Mouse (Mus musculus) telencephalon, adult 2 months (tissue): ENCODE results near the gene Pdia4.
"Not testable (repeated sequence)": the region's sequence is repeated elsewhere in the genome, so short reads cannot be mapped to it uniquely, and the experiment has no call there.

ENCODE experiments used
- DNase-seq: peaks from one replicate; pipeline ENCODE4 v3.0.0-alpha.2; 2011; ENCODE audit warnings: low read depth, low spot score

Pdia4 gene

GRCm38 (mm10) chr6:47813257-47813878 lies at the start of gene Pdia4:
Gene Pdia4, minus strand, starts transcription at chr6:47813430.
- peak; percentile 98 for DNase-seq

- not testable (repeated sequence) for DNase-seq
Measured at GRCm38 (mm10) chr6:47857729-47858128, 44.5 kb upstream of the Pdia4 start.

GRCm38 (mm10) chr6:47857241-47857640 lies 44.0 kb upstream of the Pdia4 start:
- no peak for DNase-seq

DNA sequence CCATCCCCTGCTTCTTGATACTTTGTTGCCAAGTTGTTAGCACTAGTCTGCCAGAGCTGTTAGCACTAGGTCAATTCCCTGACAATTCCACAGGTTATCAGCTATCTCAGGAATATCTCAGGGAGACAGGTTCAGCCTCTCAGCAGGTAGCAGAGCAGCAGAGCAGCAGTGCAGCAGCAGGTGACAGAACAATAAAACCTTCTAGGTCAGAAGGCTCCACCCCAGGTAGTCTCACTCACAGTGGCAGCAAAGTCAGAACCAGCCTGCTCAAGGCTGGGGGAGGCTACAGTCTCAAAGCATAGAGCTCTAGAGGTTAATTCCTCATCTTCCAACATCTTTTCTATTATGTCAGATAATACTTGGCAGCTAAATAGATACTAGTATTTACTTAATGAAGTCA lies 32.5 kb upstream of the Pdia4 start:
- no peak for DNase-seq

- no peak for DNase-seq
Measured at GRCm38 (mm10) chr6:47842337-47842736, 29.1 kb upstream of the Pdia4 start.

DNA sequence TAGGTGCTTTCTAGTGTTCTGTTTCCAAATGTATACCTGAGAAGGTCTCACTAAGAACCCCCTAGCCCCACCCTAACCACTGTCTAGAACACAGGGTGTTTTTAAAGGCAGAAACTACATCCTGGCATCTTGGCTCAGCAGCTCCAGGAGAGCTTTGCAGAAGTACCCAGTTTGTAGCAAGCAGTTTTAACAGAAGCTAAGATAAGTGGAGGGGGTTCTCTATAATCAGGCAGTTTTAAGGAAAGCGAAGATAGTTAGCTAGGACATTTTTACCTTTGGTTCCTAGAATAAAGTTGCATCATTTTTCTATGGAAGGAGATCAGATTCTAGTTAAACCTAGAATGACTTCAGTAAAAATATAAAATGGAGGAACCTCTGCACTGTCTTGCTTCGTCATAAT lies 28.6 kb upstream of the Pdia4 start:
- DNase-seq, result no peak

DNA sequence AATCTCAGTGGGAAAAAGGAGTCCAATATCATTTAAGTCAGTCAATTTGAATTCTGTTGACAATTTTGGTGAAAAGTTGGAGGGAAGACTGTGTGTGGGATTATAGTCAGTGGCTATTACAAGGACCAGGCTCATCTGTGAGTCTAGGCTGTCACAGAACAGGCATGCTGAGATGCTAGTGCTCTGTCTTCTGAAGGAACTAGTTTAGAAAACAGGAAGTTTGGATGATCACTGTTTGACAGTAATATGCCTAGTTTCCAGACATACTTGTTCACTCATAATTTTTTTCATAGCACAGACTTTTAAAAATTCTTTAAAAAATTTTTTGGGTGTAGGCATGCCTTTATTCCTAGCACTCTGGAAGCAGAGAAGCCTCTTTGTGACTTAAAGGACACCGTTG lies 27.8 kb upstream of the Pdia4 start:
- no peak for DNase-seq

DNA sequence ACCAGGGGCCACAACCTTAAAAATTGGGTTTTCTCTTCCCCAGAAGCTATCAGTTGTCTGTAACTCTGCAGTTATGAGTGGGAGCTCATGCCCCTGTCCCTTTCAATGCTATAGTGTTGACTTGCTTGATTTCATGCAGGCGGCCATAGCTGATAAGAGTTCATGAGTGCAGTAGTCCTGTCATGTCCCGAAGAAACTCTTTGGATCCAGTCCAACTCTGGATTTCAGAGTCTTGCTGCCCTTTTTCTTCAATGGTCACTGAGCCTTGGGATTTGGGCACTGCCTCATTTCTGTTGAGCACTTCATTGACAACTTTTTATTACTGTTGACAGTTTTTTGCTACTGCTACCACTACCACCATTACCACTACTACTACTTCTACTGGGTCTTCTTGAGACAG lies 24.4 kb upstream of the Pdia4 start:
- no peak for DNase-seq

- peak; percentile 44 for DNase-seq
Measured at GRCm38 (mm10) chr6:47835984-47836521, 22.8 kb upstream of the Pdia4 start.

- peak; percentile 90 for DNase-seq
Measured at GRCm38 (mm10) chr6:47835482-47835983, 22.3 kb upstream of the Pdia4 start, which contains the start of gene Zfp398. Gene Zfp398, plus strand, starts transcription at chr6:47835661.

DNA sequence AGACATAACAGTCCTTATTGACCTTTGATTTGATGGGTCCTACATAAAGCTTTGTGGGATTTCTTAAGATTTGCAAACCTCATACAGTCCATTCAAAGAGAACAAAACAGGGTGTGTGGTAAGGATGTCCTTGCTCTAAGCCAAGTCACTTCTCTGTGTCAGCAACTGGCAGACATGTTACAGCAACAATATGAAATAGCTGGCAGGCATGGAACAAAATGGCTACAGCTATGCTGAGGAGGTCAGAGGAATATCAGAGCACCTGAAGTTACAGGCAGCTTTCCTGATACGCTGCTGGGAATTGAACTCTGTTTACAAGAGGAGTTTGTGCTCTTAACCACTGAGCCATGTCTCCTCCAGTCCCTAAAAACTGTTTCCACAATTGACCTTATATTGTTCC lies 19.0 kb upstream of the Pdia4 start:
- DNase-seq, result no peak

GRCm38 (mm10) chr6:47830104-47831078 lies 17.2 kb upstream of the Pdia4 start, which contains the start of gene Zfp786:
Gene Zfp786, minus strand, starts transcription at chr6:47830867.
- peak; percentile 75 for DNase-seq

- DNase-seq, result no peak
Measured at GRCm38 (mm10) chr6:47828950-47829349, 15.7 kb upstream of the Pdia4 start.

DNA sequence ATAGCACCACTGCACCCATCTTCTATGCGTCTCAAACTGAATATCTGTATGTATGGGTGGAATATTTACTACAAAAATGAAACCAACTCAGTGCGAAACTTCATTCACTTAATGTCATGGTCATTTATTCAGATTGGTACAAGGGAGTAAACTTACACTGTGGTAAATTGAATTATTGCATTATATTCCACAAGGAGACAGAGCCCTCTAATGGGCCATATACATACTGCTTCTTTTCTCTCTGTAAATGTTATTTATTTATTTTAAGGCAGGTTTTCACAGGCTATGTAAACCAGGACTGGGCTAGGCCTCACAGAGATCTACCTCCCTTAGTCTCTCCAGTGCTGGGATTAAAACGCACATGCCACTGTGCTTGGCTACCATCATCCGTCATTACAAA lies 14.2 kb upstream of the Pdia4 start:
- DNase-seq, result no peak

DNA sequence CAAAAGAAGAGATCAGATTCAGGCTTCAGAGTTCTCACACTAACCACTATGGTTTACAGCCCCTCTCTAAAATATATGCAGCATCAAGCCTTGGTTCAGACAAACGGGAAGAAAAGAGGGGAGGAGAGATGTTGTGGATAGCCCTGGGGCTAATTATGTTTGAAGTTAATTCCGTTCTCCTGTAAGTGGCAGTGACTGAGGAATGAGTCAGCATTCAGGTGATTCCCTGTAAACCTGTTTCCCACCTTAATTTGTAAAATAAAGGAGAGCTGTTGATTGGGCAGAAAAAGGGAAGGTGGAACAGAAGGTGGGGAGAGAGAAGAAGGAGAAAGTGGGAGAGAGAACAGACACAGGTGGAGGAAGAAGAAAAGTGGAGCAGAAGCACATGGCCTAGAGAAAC lies 11.0 kb upstream of the Pdia4 start:
- DNase-seq, result no peak

- no peak for DNase-seq
Measured at GRCm38 (mm10) chr6:47821776-47822175, 8.5 kb upstream of the Pdia4 start.

DNA sequence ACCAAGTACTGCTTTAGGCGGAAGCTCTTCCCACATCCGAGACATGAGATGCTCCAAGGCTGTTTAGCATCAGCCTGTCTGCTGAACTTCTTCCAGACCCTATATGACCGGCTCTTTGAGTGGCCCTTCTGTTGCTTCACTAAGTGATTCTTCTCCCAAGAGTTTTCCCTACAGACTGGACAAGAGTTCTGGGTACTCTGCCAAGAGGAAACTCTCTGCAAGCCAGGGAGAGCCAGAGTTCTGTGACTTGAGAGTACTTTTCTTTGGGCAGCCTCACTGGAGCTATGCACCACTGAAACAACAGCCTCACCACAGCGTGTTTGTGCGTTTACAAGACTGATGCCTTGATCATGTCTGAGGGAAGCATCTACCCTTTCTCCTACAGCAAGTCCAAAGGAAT lies 8.0 kb upstream of the Pdia4 start:
- no peak for DNase-seq

- no peak for DNase-seq
Measured at GRCm38 (mm10) chr6:47819626-47820325, 6.5 kb upstream of the Pdia4 start.

DNA sequence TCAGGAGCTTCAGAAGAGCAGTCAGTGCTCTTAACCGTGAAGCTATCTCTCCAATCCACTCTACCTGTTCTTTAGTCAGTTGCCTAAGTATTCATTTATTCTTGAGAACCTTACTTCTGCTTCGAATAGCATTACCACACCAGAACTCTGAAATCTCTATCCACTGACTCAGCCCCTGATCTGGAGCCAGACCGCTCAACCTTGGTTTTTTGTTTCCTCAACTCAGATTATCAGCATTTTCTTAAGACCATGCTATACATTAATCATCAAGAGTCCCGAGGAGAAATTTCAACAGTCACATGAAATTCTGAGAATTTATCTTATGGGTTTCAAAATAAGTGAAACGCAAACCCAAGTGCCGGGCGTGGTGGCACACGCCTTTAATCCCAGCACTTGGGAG lies 5.5 kb upstream of the Pdia4 start:
- no peak for DNase-seq

DNA sequence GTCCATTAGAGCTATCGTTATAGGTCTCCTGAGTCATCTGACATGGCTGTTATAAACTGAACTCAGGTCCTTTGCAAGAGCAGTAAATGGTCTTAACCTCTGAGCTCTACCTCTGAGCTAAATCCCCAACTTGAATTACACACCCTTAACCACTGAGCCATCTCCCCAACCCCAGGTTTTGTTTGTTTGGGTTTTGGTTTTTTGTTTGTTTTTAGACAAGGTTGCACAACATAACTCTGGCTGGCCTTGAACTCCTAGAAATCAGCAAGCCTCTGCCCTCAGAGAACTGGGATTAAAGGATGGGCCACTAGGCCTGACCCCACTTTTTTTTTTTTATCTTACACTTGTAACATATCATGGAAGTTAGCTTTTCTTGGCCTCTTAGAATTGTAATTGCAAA lies 2.9 kb upstream of the Pdia4 start:
- no peak for DNase-seq

DNA sequence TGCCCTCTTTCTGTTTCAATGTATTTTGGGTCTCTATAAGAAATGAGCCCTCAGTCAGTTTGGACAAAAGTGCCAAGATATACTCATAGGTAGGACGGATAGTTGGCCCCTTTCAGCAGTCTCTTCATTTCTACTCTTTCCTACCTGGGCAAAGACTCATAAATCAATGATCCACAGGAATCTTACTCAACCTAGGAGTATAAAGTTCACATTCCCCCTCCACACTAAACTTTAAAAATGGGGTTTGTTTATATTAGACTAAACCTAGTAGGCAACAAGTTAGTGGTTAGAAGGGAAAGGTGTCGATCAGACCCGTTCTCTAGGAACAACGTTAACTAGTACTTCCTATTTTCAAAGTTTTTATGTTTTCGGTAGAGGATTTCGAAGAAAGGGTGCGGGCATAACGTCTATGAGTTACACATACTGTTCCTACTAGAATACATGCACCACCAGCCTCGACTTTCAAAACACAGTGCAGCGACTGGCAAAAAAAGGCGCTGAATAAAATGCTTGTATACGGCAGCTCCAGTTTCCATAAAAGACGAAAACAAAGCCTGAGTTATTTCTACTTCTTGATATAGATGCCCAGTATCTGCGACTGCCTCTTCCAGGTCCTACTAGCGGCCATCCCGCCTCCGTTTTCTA lies 837 bp downstream of the Pdia4 start:
- no peak for DNase-seq
